Mouse (Mus musculus) lung, embryonic 16.5 days (tissue): ENCODE data around the gene Nav2. TPM values are rescaled to one million over a fixed set of nuclear protein-coding genes. Genes with fewer than 3 reads are reported as not detected.

Source experiments
- ATAC-seq: fragments of 200-750 bp; cut with Nextera tagmentation; 2 replicates; pipeline ENCODE4 v1.8.0; 2017; ENCODE audit warnings: low read depth, mild to moderate bottlenecking, moderate library complexity
- H3K27ac ChIP-seq: fragments of 300-500 bp; sonication (generic); 2 replicates; pipeline ENCODE4 v1.5.1; 2014; ENCODE audit warnings: mild to moderate bottlenecking, control low read depth, low read length
- H3K27me3 ChIP-seq: fragments of 300-500 bp; sonication (generic); 2 replicates; pipeline ENCODE4 v1.6.1; 2014; ENCODE audit warnings: low read depth, low read length, mixed read lengths; ENCODE audit not compliant: control insufficient read depth, insufficient read depth
- H3K36me3 ChIP-seq: fragments of 300-500 bp; sonication (generic); 2 replicates; pipeline ENCODE4 v1.6.1; 2014; ENCODE audit warnings: low read length; ENCODE audit not compliant: control insufficient read depth, insufficient read depth
- H3K4me1 ChIP-seq: fragments of 300-500 bp; sonication (generic); replicated peaks from 2 replicates; pipeline ENCODE4 v1.6.1; 2014; ENCODE audit warnings: low read length, mixed read lengths; ENCODE audit not compliant: control insufficient read depth, insufficient read depth
- H3K4me2 ChIP-seq: fragments of 300-500 bp; sonication (generic); 2 replicates; pipeline ENCODE4 v1.6.1; 2014; ENCODE audit warnings: low read depth, low read length, control low read depth
- H3K4me3 ChIP-seq: fragments of 300-500 bp; sonication (generic); 2 replicates; pipeline ENCODE4 v1.5.1; 2014; ENCODE audit warnings: mild to moderate bottlenecking, low read length, control low read depth
- H3K9ac ChIP-seq: fragments of 300-500 bp; sonication (generic); 2 replicates; pipeline ENCODE4 v1.6.1; 2014; ENCODE audit warnings: low read length, control low read depth
- H3K9me3 ChIP-seq: fragments of 300-500 bp; sonication (generic); 2 replicates; pipeline ENCODE4 v1.6.1; 2016; ENCODE audit warnings: low read length; ENCODE audit not compliant: control insufficient read depth
- WGBS: fragments of 180-500 bp; shearing (Covaris S2); extraction: QIAGEN DNeasy Blood & Tissue Kit; methylation state at CpG from one replicate; pipeline ENCODE4 v1.1.7; 2014; 5-methylcytosine and 5-hydroxymethylcytosine counted together
- polyA plus RNA-seq: library from polyadenylated mRNA; unstranded; fragments of >200 nt; fragmentation: Nextera tagmentation; extraction: Ambion mirVana; gene quantifications from 2 replicates; pipeline ENCODE4 v1.2.1, GENCODE M21; 2015

Gene Nav2
- polyA plus RNA-seq, 1 experiment from 2014 or later, result 27.3 TPM

DNA sequence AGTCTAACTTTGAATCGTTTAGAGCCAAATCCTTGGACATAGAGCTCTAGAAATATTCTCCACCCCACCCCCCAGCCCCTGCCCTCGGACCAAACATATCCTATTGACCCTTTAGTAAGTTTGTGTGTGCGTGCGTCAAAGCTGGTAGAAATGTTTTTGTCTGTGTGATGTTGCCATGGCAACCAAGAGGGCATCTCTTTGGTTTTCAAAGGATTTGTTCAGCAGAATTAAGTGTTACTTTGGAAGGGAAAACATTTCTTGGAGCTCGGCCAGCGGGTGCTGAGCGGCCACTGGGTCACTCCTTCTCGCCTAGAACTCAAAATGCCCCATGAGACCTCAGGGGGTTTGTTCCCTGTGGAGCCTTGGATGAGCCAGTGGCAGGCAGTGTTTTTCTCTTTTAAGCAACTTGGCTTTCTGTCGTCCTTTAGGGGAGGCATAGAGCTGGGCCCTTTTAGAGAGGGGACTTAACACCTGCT is 467.0 kb downstream of the Nav2 start:
- Histone ChIP-seq H3K9me3 (no peaks in the 10 kb centered on the region), H3K4me1 (peaks cover 13% of the 10 kb centered on the region), H3K4me2 (no peak overlapping the region), H3K4me3 (no peak overlapping the region), H3K27ac (no peak overlapping the region), H3K9ac (no peak overlapping the region), H3K27me3 (no peaks in the 10 kb centered on the region), H3K36me3 (no peaks in the 10 kb centered on the region)
- 10% methylated on average over 9 of the region's 9 CpGs for WGBS
- peak; percentile 66 for ATAC-seq

DNA sequence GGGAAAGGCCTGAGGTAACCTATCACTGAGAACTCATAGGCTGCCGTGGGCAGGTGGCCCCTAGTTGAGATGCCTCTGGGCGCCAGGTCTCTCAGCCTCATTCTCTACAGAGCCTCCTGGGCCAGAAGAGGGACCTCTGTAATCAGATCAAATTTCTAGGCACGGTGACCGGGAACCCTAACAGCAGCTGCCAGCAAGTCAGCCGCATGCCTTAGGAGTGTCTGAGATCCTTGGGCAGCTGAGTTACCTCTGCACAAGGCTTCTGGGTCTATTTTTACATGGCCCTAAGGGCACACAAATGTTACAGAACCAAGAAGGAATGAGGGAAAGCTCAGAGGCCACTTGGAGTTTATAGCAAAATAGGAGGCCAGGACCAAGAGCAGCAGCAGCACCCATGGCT is 470.1 kb downstream of the Nav2 start:
- Histone ChIP-seq H3K4me3 (no peak overlapping the region), H3K27me3 (no peaks in the 10 kb centered on the region), H3K9ac (no peak overlapping the region), H3K4me1 (peaks cover 13% of the 10 kb centered on the region), H3K9me3 (no peaks in the 10 kb centered on the region), H3K4me2 (no peak overlapping the region), H3K36me3 (no peaks in the 10 kb centered on the region), H3K27ac (no peak overlapping the region)
- 43% methylated on average over 5 of the region's 5 CpGs for WGBS
- ATAC-seq, result no peak

DNA sequence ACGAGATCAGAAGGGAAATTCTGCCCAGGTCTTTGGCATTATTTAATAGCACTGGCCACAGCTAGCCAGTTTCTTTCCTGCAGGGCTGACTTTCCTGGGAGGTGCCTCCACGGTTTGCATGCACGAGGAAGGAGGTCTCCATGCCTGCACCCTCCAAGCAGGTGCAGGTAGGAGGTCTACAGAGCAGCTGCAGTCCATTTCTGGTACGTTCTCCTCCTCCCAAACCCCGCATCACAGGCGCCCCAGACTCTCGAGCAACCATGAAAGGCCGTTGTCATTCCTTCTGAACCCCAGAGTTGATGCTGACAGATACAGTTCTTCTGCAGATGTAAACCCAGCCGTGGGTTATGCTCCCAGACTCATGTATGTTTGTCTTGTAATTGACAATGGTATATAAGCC is 472.4 kb downstream of the Nav2 start:
- Histone ChIP-seq H3K9ac (no peak overlapping the region), H3K4me3 (no peak overlapping the region), H3K4me2 (no peak overlapping the region), H3K36me3 (no peaks in the 10 kb centered on the region), H3K27ac (no peak overlapping the region), H3K9me3 (no peaks in the 10 kb centered on the region), H3K27me3 (no peaks in the 10 kb centered on the region), H3K4me1 (no peaks in the 10 kb centered on the region; the same call in 1 of the 2 replicates)
- no peak for ATAC-seq
- 69% methylated on average over 9 of the region's 9 CpGs for WGBS

DNA sequence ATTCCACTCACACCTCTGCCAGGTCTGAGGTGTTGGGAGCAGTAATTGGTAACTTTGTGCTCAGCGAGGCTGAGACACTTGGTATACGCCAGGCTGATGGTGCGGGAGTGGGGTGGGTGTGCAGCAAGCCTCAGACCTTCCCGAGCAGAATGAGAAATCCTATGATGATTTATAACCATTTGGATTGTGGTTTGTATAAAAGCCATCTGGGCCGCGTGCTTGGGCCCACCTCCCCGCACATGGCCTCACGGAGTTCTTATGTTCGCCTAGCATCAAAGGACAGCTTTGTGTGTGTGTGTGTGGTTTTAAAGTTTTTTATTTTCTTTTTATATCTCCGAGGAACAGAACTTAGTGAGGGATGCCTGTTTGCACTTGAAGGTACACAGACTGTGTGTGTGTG is 474.4 kb downstream of the Nav2 start:
- Histone ChIP-seq H3K36me3 (no peaks in the 10 kb centered on the region), H3K4me3 (no peak overlapping the region), H3K27ac (no peak overlapping the region), H3K4me1 (no peaks in the 10 kb centered on the region; the same call in 1 of the 2 replicates), H3K27me3 (no peaks in the 10 kb centered on the region), H3K9ac (no peak overlapping the region), H3K4me2 (no peak overlapping the region), H3K9me3 (no peaks in the 10 kb centered on the region)
- no peak for ATAC-seq
- 34% methylated on average over 10 of the region's 10 CpGs for WGBS

DNA sequence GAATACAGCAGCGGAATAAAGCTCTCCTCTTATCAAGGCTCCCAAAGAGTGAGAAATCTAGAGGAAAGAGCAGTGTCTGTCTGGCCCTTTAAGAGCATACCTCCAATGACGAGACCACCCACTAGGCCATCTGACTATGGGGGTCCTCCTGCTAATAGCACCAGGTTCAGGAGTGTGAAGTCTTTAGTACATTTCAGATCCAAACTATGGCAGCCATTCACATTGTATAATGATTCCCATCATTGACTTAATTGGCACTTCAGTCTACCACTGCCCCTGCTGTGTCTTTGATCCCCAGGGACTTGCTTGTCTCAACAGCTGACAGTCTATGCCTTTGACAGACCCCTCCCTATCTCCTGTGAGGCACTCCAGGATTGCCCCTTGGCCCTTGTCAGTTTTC is 479.6 kb downstream of the Nav2 start:
- Histone ChIP-seq H3K9ac (no peak overlapping the region), H3K9me3 (no peaks in the 10 kb centered on the region), H3K4me2 (no peak overlapping the region), H3K4me1 (peaks cover 7% of the 10 kb centered on the region), H3K27ac (no peak overlapping the region), H3K36me3 (no peaks in the 10 kb centered on the region), H3K4me3 (no peak overlapping the region), H3K27me3 (no peaks in the 10 kb centered on the region)
- WGBS, result 60% methylated on average over 2 of the region's 2 CpGs
- no peak for ATAC-seq

DNA sequence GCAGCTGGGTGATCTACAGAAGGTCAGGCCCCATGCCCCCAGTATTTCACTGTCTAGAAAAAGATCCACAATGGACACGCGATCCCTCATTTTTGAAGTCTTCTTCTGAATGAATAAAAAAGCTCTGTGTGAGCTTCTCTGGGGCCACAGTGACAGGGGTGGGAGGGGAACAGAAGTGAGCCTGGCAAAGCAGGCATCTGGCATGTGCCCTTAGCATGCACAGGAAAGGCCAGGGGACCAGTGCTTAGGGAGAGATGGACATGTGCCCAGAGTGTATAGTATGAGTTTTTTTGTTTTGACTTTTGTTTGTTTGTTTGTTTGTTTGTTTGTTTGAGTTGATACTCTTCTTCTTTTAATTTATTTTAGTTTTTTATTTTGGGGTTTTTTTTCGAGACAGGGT is 481.8 kb downstream of the Nav2 start:
- Histone ChIP-seq H3K36me3 (no peaks in the 10 kb centered on the region), H3K9ac (no peak overlapping the region), H3K27ac (no peak overlapping the region), H3K4me3 (no peak overlapping the region), H3K4me2 (no peak overlapping the region), H3K9me3 (no peaks in the 10 kb centered on the region), H3K27me3 (no peaks in the 10 kb centered on the region), H3K4me1 (peaks cover 7% of the 10 kb centered on the region)
- no peak for ATAC-seq
- 67% methylated on average over 3 of the region's 3 CpGs for WGBS

DNA sequence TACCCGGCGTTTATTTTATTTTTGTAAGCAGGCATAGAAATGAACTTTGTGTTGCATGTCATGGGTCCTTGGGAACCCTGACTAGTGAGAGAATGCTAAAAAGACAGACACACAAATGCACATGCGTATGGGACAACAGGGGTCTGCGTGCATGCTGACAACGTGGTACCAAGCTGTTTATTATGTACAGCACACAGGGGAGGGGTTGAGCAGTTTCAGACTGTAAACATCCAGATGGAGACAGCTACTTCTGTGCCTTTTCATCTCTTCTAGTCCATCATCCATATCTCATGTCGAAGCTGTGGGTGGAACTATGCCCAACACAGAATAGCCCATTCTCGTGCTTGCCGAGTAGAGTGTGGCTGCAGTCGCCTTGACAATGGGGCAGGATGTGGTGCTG is 482.3 kb downstream of the Nav2 start:
- Histone ChIP-seq H3K27ac (no peak overlapping the region), H3K4me1 (peaks cover 7% of the 10 kb centered on the region), H3K9me3 (no peaks in the 10 kb centered on the region), H3K4me3 (no peak overlapping the region), H3K4me2 (no peak overlapping the region), H3K9ac (no peak overlapping the region), H3K36me3 (no peaks in the 10 kb centered on the region), H3K27me3 (no peaks in the 10 kb centered on the region)
- 65% methylated on average over 9 of the region's 9 CpGs for WGBS
- ATAC-seq, result no peak

DNA sequence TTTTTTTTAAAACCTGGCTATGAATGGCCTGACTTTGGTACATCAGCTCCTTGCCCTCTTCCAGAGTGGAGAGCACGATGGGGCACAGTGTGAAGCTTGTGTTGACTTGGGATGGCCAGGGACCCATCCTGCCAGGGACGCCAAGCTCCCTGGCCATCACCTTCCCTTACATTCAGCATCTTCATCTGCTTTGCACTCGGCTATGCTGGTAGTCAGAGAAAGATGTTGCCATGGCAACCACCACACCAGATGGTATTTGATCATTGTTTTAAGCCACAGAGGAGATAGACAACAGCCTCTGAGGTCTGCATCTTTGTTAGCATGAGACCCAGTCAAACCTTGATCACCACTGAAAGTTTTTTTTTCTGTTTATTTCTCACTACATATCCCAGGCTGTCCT is 483.7 kb downstream of the Nav2 start:
- no peak overlapping the region for H3K9ac ChIP-seq
- no peak overlapping the region for H3K4me3 ChIP-seq
- H3K4me1 ChIP-seq, result peaks cover 7% of the 10 kb centered on the region
- no peaks in the 10 kb centered on the region for H3K36me3 ChIP-seq
- H3K9me3 ChIP-seq, result no peaks in the 10 kb centered on the region
- H3K4me2 ChIP-seq, result no peak overlapping the region
- no peaks in the 10 kb centered on the region for H3K27me3 ChIP-seq
- H3K27ac ChIP-seq, result no peak overlapping the region
- 60% methylated on average over 3 of the region's 3 CpGs for WGBS
- ATAC-seq, result no peak

DNA sequence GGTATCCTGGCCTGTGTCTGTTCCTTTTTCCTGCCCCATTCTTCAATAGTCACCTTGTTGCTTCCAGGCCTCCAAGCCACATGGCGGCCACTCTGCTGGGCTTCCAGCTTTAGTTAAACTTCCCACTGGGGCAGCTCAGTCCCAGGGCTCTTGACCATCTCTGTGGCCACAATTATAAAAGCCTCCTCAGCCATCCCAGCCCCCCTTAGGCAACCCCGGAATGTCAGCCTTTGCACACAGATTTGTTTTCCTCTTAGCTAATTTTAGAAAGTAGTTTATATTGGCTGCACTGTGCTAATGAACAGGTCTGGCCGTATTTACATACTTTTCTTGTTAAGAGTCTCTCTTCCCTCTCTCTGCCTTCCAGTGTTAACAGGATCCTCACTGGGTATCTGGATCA is 484.3 kb downstream of the Nav2 start:
- Histone ChIP-seq H3K4me2 (no peak overlapping the region), H3K36me3 (no peaks in the 10 kb centered on the region), H3K27ac (no peak overlapping the region), H3K27me3 (no peaks in the 10 kb centered on the region), H3K9me3 (no peaks in the 10 kb centered on the region), H3K9ac (no peak overlapping the region), H3K4me1 (peaks cover 7% of the 10 kb centered on the region), H3K4me3 (no peak overlapping the region)
- 0 out of 2 replicates have a peak, but pooled peaks have one; percentile 12 for ATAC-seq
- 32% methylated on average over 3 of the region's 3 CpGs for WGBS

DNA sequence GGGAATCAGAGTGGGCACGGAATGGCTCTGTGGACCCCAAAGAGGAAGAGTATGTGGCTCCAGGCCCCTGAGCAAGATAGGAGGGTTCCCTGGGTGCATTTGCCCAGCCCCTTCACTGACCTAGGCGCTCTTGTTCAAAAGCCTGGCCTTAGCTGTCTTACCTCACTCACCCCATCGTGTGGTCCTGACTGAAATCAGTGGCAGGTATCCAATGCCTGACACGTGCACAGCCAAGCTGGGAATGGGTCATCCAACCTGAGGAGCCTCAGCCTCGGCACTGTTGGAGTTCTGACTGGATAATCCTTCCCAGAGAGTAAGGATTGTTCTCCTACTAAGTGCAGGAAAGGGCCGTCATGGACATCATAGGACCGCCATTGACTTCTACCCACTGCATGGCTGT is 485.3 kb downstream of the Nav2 start:
- 80% methylated on average over 7 of the region's 7 CpGs for WGBS
- no peak for ATAC-seq
- H3K4me3 ChIP-seq, result no peak overlapping the region

More for the DNA sequence above, 485.3 kb downstream of the Nav2 start:
- no peaks in the 10 kb centered on the region for H3K36me3 ChIP-seq
- H3K27me3 ChIP-seq, result no peaks in the 10 kb centered on the region
- no peak overlapping the region for H3K4me2 ChIP-seq
- no peak overlapping the region for H3K27ac ChIP-seq
- H3K9ac ChIP-seq, result no peak overlapping the region
- peaks cover 7% of the 10 kb centered on the region for H3K4me1 ChIP-seq
- H3K9me3 ChIP-seq, result no peaks in the 10 kb centered on the region
